Mouse (Mus musculus) forelimb bud, embryonic 11.5 days (tissue): Measurements from ENCODE around the gene Mpp6.
A peak's percentile ranks its signal among the peaks of the same experiment; 100 is the strongest.

Experiments
- DNase-seq: peaks from one replicate; pipeline ENCODE4 v3.0.0-alpha.2; 2012; ENCODE audit warnings: low read depth, low spot score

The Mpp6 gene

DNA sequence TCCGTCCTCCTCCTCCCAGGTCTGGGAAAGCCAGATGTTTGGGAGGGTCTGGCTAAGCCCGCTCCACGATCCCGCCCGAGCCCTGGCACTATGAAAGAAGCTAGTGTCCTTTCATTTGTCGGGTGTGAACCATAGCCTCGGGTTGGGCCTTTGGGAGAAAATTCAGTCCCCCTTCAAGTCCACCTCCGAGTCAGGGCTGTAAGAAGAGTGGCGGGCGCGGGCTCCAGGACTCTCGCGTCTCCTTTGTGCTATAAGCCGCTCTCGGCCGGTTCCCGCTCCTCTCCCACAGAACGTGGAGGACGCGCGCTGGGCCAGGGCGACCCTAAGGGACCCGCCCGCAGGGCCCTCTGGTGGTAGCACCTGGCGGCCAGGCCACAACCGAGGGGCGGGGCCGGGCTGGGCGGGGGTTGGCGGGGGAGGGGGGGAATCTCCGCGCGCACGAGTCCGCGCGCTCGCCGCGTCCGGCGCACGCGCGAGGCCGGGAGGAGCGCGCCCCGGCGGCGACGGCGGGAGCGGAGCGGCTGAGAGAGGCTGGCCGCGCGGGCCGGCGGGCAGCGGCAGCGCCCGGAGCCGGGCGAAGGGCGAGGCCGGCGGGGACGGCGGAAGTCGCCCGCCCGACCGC, at the start of gene Mpp6:
Gene Mpp6, plus strand, starts transcription at position 485 of the 622 bp plus-strand sequence.
- peak; percentile 89 for DNase-seq

- DNase-seq: no peak
Observed at GRCm38 (mm10) chr6:50066172-50066571, 43.9 kb upstream of the Mpp6 start.

- no peak for DNase-seq
Observed at GRCm38 (mm10) chr6:50068490-50068889, 41.6 kb upstream of the Mpp6 start.

- DNase-seq: no peak
Observed at GRCm38 (mm10) chr6:50075248-50075647, 34.8 kb upstream of the Mpp6 start.

DNA sequence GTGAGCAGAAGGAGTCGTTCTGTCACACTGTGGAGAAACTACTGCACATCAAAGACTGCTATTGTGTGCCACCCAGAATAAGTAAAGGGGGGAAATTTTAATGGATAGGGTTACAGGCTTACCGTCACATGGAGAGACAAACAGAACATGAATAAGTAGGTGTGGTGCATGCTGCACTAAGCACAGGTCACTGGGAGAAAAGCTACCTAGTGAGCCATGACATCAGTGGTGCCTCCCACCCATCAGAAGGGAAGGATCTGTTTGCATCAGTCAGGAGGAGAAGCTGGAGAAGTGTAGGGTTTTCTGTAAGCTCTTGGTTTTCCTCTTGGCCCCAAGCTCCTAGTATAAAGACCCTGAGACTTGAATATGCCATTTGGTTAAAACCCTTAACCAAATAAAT, 33.6 kb upstream of the Mpp6 start:
- DNase-seq: no peak

- DNase-seq: no peak
Observed at GRCm38 (mm10) chr6:50080431-50080830, 29.6 kb upstream of the Mpp6 start.

DNA sequence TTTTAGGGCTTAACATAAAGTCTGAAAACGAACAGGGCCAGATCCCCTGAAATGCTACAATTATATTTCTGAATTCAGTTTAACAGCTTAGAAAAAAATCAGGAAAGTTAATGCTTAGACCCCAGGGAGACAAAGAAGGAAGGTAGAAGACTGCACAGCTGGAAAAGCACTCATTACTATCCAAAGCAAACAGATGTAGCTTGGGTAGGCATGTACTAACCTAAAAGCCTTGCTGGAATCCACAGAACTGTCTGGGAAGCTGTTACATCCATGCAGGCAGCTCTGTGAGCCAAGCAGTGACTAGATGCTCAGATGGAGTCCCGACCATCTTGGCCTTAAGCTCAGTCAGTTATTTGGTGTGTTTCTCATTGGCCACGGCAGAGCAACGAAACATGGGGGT, 24.8 kb upstream of the Mpp6 start:
- no peak for DNase-seq

DNA sequence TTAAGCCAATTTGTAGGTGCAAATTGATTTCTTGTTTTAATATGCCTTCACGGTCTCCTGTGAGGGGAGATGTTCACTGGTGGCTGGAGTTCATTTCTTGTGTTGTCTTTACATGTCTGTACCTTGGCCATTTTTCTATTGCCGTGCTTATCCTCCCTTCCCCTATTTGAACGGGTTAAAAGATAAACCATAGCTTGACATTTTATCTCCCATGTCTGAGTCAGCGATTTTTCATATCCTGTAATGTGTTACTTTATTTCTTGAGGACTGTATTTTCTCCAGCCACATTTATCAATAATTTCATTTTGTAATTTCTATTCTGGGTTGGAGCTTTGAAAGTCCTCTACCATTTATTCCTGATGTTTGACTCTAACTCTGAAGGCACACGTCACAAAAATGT, 20.7 kb upstream of the Mpp6 start:
- no peak for DNase-seq

GRCm38 (mm10) chr6:50090221-50090620, 19.8 kb upstream of the Mpp6 start:
- no peak for DNase-seq

DNA sequence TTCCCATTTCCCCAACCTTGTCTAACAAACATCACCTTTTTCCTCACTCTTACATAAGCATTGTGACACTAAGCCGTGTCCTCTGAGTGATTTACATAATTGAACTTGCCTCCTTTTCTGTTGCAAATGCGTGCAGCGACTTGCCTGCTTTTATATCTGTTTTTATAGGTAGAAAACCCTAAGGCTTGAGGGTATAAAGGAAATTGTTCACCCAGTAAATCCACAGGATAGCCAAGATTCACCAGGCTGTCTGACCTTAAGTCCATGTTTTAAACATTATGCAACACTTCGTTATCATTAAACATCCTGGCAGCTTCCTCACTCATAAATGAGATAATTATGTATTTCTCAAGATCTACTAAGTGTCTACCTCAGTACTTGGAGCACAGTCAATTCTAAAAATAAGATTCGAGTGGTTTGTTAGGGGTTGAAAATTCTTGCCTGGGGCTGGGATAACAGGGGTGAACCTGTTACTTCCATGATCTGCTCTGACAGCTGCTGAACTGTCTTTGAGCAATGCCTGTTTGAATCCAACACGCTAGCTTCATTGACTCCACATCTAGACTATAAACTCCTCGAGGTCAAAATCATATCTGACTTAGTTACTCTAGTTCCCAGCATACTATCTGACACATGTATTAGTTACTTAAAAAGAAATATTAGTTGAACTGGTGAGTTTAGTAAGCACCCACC, 18.4 kb upstream of the Mpp6 start:
- peak; percentile 26 for DNase-seq

DNA sequence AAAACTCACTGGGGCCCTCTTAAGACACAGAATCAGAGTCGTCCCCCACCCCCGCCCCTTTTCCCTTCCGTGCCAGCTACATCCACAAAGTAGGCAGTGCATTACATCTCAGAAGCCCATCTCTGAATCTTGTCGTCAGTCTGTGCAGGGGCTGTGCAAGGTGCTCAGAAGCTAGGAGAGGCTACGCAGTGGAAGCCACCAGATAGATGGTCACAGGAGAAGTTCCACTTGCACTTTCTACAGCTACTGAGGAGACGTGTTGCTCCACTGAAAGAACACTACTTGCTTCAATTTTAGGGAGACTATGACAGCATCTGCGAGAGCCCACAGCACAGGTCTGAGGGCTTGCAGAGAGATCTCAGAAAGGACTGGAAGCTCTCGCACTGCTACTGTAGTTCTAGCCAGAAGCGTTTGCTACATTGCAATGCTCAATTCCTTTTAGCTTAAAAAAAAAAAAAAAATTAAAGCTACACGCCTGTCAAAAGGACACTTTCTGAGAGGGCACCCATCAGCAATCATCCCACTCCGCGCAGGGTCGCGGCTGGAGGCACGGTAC, 762 bp upstream of the Mpp6 start:
- DNase-seq: peak; percentile 27

DNA sequence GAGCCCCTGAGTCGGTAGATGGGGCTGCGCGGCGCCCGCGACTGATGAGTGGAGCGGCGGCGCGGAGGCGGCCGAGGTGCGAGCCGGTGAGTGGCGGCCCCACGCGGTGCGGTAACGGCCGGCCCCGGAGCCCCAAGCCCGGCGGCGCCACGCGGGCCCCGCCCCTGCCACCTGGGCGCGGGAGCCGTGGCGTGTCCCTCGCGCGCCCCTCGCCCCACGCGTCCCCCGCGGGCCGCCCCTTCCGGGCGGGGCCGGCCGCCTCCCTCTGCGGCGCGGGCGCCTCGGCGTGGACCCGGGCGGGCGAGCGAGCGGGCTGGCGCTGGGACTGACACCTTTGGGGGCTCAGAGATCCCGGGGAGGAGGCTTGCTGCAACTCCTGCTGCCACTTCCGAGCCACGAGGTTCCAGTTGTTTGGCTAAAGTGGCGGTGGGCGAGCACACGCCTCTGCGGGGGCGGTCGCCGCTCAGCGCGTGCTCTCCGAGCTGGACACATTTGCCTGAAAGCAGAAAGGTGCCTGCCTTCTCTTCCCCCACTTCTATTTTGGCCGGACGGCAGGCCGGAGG, 419 bp downstream of the Mpp6 start:
- peak; percentile 53 for DNase-seq

DNA sequence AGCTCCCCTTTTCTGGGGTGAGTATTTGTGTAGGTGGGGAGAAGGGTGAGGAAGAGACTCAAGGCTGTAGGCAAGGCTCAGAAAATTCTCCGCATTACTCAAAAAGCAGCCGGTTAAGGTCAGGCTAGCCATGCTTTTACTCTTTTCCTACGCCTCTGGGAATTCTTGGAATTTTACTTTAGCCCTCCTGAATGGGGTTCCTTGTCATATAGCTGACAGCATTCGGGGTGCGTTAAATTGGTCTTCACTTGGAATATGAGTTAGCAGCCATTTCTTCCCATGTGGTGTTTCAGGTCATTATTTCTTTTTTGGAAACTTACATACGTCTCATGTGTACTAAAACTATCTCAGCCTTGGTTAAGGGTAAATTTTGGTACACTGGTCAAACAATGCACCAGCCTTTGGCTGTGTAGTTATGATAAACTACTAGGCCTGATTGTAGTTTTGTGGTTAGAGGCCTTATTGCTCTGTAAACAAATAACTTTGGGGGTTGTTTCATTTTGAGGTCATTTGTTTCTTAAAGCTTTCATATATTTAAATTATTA, 1.1 kb downstream of the Mpp6 start:
- peak; percentile 13 for DNase-seq

GRCm38 (mm10) chr6:50112775-50113174, 2.7 kb downstream of the Mpp6 start:
- DNase-seq: peak; percentile 91

- DNase-seq: no peak
Observed at GRCm38 (mm10) chr6:50114280-50114679, 4.2 kb downstream of the Mpp6 start.

- no peak for DNase-seq
Observed at GRCm38 (mm10) chr6:50120931-50121330, 10.9 kb downstream of the Mpp6 start.

DNA sequence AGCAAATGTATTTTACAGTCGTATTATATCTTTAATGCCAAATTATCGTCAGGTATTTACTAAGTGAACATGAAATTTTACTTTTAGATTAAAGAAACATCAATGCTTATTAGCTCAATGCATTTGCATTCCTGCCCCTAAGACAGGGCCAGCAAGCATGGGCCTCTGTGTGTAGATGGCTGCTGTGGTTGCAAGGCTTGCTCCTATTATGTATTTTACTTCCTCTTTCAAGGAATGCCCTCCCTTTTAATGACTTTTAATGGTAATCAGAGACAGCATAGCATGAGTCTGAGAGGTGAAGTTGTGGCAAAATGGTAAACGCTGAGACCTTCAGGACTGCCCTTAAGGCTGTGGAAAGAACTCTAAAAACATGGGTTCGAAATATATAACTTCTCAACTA, 12.8 kb downstream of the Mpp6 start:
- DNase-seq: no peak

DNA sequence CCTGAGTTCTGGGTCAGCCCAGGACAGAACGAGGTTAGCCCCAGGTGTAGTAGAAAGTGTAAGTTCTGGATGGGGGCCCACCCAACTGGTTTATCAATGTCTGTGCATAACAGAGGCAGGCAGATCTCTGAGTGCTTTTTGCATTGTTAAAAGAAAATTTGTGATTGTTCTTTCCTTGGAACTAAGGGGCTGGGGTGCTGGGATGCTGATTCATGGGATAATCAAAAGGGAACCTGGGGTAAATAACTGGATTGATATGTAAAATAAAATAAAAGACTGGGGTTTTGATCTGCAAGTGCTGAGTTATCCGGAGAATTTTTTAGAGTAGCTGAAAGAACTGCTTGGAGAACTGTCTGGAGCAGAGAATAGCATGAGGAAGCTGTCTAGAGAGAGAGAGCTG, 14.2 kb downstream of the Mpp6 start:
- DNase-seq: no peak

DNA sequence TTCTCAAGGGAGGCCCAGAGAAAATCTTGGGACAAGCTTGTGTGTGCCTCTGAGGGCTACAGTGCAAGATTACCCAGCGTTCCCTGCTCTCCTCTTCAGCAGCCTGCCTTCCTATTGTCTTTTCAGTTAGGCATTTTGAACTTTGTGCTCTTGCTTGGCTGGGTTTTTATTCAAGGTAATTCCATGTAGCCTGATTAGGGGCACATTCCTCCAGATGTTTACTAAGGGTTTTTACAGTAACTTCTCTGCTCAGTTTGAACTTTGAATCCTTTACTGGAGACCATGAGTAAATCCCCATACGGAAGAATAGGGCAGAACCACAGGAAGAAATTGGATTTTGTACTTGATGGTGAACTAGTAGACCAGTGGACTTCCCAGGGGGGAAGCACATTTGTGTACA, 16.3 kb downstream of the Mpp6 start:
- no peak for DNase-seq

DNA sequence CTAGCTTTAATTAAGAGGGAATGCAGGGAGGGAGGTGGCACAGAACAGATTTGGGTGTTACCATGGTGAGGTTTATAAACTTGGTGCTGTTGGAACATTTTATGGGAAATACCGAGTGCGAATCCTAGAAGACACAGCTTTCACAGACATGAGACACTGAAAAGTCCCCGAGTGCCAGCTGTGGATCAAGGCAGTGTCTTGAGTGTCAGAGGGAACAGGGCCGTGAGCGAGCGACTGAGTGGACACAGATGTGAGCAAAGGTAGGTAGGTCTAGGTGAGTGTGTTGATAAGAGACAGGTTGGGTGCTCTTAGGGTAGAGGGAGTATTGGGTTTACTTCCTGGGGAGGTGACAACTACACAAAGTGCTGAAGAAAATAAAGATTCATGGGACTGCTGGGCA, 17.5 kb downstream of the Mpp6 start:
- no peak for DNase-seq

GRCm38 (mm10) chr6:50137651-50138050, 27.6 kb downstream of the Mpp6 start:
- DNase-seq: no peak

DNA sequence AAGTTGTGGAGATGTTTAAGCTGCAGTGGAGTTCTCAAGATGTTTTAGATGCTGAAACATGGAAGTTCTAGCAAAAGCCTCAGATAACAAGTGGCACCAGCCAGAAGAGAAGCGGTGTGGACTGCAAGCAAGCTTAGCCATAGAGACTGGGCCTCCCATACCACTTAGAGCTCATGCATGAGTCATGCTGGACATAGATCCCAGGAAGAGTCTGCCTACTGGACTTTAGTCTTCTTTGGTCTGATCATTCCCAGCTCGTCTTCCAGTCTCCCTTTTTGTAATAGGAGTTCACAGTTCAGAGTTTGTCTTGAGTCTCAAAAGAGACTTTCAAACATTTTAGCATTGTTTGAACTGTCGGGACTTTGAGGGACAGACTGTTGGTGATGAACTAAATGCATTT, 29.5 kb downstream of the Mpp6 start:
- no peak for DNase-seq

DNA sequence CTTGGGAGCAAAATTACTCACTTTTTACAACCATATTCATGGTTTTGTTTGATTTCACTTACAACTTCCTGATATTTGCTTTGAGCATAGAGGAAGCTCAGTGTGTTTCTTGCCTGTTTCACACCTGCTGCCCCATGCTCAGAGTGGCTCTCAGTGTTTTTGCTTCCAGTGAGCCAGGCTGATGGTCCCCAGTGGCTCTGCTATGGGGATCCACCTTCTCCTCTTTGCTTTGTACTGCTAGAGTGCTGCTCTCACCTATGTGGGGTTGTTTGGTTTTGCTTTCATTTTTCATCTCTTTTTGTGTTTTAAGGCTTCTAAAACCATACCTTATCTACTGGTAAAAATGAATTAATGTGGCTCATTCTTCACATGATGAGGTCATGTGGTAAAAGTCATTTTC, 36.1 kb downstream of the Mpp6 start:
- no peak for DNase-seq
